Mouse (Mus musculus) gastrocnemius, postnatal 36 days (tissue): ENCODE data around the gene Eras. TPM values are rescaled to one million over a fixed set of nuclear protein-coding genes. Genes with fewer than 3 reads are reported as not detected.
"Not testable (repeated sequence)": the region's sequence is repeated elsewhere in the genome, so short reads cannot be mapped to it uniquely, and the experiment has no call there.

ENCODE experiments used
- DNase-seq, 2 experiments: peaks; one replicate each; pipeline ENCODE4 v3.0.0; 2022
- intact Hi-C: fragments of 180-260 bp; cut with DNase I; formaldehyde crosslinking; loops from one replicate; pipeline ENCODE4 v1.15.1; 2025
- total RNA-seq, 2 experiments: library from RNA; stranded (reverse); gene quantifications; 2 replicates each; pipeline ENCODE4 v1.2.3; 2021

Gene Eras
- total RNA-seq, 2 experiments from 2014 or later: not detected

DNA sequence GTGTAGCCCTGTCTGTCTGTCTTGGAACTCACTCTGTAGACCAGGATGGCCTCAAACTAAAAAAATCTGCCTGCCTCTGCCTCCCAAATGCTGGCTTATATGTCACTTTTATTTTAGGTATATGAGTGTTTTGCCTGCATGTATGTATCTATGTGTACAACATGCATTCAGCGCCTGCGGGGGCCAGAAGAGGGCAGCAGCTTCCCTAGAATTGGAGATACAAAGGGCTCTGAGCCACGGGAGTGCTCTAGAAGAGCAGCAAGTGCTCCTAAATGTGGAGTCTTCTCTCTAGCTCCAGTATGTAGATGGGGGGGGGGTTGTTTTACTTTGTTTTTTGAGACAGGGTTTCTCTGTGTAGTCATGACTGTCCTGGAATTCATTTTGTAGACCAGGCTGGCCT, 12.7 kb downstream of the Eras start:
- intact Hi-C loops, DNase-seq: not testable (repeated sequence)

DNA sequence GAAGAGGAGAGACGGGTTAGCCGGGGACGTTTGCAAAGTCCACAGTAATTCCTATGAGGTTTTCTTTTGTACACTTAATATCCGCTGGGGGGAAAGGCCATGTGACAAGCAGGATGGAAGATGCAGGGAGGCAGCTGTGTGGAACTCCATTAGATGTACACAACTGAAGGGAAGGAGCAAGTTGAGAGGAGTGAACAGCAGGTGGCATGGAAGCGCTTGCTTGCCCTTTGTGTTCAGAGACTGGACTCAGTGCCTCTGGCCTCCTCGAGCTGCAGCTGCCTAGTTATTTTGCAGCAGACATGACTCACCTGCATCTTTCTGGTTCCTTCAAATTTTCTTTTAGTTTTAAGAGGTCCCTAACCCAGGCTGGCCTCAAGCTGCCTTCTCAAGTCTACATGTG, 17.9 kb downstream of the Eras start:
- intact Hi-C loops: loop anchor here (5.0 kb wide), 1 partner anchor 107 kb away; the partner anchor contains the start of gene Glod5
- DNase-seq: no peak

DNA sequence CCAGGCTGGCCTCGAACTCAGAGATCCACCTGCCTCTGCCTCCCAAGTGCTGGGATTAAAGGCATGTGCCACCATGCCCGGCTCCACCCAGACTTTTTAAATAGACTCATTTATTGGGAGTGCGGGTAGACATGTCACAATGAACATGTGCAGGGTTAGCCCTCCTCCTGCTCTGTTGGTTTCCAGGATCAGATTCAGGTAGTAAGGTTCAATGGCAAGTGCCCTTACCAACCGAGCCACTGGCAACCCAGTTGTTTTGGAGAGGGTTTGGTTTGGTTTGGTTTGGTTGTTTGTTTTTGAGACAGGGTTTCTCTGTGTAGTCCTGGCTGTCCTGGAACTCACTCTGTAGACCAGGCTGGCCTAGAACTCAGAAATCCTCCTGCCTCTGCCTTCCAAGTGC, 19.2 kb downstream of the Eras start, which contains the start of gene Gm10490:
TSS of gene Gm10490 (plus strand) at position 301 of the 400 bp plus-strand sequence.
- DNase-seq, intact Hi-C loops: not testable (repeated sequence)

DNA sequence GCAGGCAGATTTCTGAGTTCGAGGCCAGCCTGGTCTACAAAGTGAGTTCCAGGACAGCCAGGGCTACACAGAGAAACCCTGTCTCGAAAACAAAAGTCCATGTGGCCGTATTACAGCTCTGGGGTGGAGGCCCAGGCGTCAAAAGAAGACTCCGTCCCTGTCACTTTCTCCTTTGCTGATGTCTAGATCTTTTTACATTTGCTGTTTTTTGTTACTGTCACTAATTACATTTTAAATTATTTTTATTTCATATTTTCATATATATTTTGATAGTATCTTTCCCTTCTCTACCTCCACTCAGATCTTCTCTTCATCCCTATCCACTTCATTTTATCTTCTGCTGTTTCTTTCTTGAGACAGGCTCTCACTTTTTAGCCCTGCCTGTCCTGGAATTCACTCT, 20.7 kb downstream of the Eras start, which contains the start of gene Gm10491:
TSS of gene Gm10491 (minus strand) at position 101 of the 400 bp plus-strand sequence.
- DNase-seq: no peak
- intact Hi-C loops: no loop called here

DNA sequence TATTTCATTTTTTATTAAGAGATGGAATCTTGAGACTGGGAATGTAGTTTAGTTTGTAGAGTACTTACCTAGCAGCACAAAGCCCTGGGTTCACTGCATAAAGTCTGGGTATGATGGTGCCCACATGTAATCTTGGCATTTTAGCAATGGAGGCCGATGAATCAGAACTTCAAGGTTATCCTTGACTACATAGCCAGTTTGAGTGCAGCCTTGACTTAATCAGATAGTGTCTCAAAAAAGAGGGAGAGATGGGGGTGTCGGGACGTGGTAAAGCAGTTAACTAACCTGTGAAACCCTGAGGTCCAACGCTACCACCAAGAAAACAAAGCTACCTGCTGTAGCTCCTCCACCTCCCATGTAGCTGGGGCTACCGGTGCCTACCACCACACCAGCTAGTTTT, 24.0 kb downstream of the Eras start:
- intact Hi-C loops: no loop called here
- no peak for DNase-seq

DNA sequence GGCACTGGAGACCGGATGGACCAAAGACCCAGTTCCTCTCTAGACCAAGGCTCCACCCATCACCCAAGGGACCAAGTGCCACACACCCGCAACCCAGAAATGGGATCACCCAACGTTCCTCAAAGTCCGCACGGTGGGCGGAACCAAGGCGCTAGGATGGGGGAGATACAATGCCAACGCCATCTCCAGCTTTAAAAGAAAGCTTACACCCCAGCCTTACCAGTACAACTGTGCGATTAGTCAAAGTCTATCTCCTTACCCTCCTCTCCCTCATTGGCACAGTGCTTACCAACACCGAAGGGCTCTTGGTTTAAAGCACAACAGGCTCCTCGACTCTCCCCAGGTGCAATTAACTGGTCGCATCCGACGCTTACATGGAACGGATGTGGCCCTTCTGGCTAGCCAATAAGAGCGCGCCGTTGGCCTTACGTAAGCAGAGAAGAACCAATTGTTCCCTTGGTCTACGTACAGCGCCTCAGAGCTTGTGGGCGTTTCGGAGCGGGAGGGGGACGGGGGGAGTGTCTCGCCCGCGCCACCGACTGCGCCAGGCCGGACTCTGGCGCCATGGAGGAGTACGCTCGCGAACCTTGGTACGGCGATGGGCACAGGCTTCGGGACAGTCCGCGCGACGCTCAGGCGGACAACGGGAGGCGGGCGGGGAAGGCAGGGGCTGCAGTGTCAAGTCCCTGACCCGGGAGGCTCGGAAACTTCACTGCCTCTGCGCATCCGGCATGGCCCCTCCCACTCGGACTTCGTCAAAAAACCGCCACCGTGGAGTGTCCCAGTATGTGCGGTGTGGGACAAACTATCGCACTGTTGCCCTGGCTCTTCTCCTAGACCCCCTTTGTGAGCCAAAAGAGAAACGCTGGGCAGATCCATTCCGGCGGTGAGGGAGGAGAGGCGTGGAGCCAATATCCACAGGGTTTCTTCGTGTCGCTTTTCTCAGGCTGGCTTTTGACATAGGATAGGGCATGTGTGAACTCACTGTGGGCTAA, 29.2 kb downstream of the Eras start, which contains the start of the genes Pqbp1 and Timm17b:
TSS of gene Pqbp1 (minus strand) at position 390 of the 995 bp plus-strand sequence.
TSS of gene Timm17b (plus strand) at position 478 of the 995 bp plus-strand sequence.
- intact Hi-C loops: no loop called here
- peak; percentile 65 to 80 for DNase-seq

DNA sequence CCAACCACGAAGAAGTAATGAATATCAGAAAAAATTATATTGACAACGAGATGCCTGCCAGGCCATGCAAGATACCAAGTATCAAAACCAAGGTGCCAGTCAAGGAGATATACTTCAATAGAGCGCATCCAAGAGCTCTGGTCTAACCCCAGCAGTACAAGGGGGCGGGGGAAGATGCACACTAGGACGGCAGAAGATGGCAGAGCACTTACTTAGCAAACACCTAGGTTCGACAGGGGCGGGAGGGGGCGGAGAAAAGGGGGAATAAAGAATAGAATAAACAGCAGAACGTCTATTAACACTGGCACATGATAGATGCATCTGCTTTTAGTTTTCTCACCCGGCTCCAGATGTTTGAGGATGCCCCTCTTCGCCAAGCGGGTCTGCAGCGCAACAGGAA, 30.2 kb downstream of the Eras start:
- intact Hi-C loops: no loop called here
- no peak for DNase-seq

DNA sequence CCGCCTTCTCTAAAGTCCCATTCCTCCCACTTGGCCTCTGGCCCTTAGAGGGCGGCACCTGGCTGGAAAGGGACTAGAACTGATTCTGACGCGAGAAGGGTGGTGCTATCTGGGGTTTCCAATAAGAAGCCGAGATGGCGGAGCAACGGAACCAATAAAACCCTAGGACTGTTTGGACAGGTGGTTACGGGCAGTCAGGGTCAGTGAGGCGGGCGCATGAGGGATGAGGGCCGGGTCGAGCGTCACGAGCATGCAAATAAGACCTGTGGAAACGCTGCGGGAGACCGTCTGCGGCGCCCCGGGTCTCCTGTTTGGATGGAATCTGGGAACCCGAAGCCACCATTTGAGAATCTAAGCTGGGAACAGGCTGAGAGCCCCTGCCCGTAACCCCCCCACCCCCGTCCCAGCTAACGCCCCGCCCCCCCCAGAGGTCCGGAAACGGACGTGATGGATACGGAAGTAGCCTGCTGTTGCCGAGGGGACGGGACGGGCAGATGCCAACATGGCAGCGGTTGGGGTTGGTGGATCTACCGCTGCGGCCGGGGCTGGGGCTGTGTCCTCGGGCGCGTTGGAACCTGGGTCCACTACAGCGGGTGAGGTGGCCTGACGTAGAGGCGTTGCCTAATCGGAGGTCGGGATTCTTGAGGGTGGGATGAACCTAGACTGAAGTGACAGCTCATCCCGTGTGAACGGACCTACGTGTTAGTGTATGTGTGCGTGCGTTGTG, 44.4 kb downstream of the Eras start, which contains the start of gene Slc35a2:
TSS of gene Slc35a2 (plus strand) at position 188 of the 727 bp plus-strand sequence.
- peak; percentile 74 to 84 for DNase-seq

DNA sequence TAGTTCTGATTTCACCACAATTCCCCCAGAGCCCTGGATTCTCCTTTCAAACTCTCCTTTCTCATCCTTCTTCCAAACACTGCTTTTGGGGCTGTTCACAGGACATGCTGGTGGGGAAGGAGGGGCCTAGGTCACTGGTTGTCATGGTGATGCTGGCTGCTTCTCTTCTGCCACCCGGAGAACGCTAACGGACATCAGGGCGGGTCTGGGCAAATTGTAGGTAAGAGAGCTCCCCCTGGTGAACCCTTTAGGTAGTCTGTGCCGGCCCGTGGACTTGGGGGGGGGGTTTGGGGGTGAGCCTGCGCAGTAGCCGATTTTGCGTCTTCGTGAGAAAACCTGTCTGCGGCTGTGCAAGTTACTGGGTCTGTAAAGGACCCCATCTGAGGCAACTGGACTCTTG, 48.6 kb downstream of the Eras start:
- intact Hi-C loops: no loop called here
- DNase-seq: peak; percentile 14 to 30

More for the DNA sequence above, 44.4 kb downstream of the Eras start, which contains the start of gene Slc35a2:
- intact Hi-C loops: no loop called here

DNA sequence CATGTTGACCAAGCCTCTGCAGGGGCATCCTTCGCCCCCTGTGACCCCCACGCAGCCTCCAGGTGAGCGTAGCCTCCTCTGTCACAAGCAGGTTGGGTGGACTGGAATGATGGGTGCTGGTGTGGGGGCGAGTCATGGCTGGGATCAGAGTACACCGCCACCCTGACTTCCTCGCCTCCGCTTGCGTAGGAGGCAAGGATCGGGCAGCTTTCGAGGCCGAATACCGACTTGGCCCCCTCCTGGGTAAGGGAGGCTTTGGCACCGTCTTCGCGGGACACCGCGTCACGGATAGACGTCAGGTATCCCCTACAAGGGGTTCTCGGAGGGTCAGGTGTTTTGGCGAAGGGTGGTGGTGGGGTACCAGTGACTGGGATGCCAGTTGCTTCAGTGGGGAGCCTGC, 49.9 kb downstream of the Eras start:
- DNase-seq: no peak
- intact Hi-C loops: no loop called here

DNA sequence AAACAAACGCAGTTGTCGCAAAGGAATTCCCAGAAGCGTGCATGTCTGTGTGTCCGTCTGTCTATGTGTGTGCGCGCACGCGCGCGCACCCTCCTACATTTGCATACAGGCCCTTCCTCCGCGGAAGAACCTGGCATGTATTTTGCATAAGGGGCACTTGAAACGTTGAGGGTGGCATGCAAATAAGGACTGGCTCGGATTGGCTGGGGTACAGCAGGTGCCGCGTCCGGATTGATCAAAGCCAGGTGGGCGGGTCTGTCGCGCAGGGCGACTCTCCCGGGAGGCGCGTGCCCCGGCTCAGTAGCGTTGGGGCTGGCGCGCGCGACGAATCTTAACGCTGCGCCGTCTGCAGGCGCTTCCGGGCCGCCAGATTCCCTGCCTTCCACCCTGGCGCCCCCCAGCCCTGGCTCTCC, 50.4 kb downstream of the Eras start, which contains the start of gene Pim2:
TSS of gene Pim2 (plus strand) at position 256 of the 413 bp plus-strand sequence.
- peak; percentile 40 to 50 for DNase-seq
- intact Hi-C loops: no loop called here

Other genes starting within 250 kb of the Eras start
- gene Magix, start 247.4 kb downstream of the Eras start, total RNA-seq: 10 to 100 TPM; 18.8 to 20.6 TPM
- gene Gpkow, start 231.5 kb downstream of the Eras start, total RNA-seq: 10 to 100 TPM; 11.2 to 12.9 TPM
- 10 to 100 TPM; 27.2 to 32.0 TPM for gene Wdr45, start 214.3 kb downstream of the Eras start, total RNA-seq
- not detected for gene Gm45208, start 206.4 kb downstream of the Eras start, total RNA-seq
- gene Praf2, start 200.2 kb downstream of the Eras start, total RNA-seq: 1 to 10 TPM; 3.8 to 4.9 TPM
- gene Ccdc120, start 177.7 kb downstream of the Eras start, total RNA-seq: 1 to 10 TPM in 1 of 2 experiments, under 1 TPM in 1; 0.81 to 1.2 TPM
- gene Tfe3, start 166.0 kb downstream of the Eras start, total RNA-seq: 1 to 10 TPM; 8.0 to 8.1 TPM
- gene Gripap1, start 138.8 kb downstream of the Eras start, total RNA-seq: 10 to 100 TPM; 17.3 to 19.2 TPM
- under 1 TPM; 0.15 to 0.20 TPM for gene Kcnd1, start 106.3 kb downstream of the Eras start, total RNA-seq
- 10 to 100 TPM; 14.6 to 16.6 TPM for gene Otud5, start 87.2 kb downstream of the Eras start, total RNA-seq
- gene Pim2, start 50.3 kb downstream of the Eras start, total RNA-seq: 1 to 10 TPM in 1 of 2 experiments, under 1 TPM in 1; 0.99 to 1.8 TPM
- gene Slc35a2, start 44.6 kb downstream of the Eras start, total RNA-seq: 1 to 10 TPM; 8.4 to 8.8 TPM
- 10 to 100 TPM; 21.2 to 22.0 TPM for gene Pqbp1, start 29.3 kb downstream of the Eras start, total RNA-seq
- gene Timm17b, start 29.2 kb downstream of the Eras start, total RNA-seq: 10 to 100 TPM; 35.3 to 39.1 TPM
- gene Gm10491, start 20.8 kb downstream of the Eras start, total RNA-seq: not detected
- not detected for gene Gm10490, start 19.1 kb downstream of the Eras start, total RNA-seq
- gene Pcsk1n, start 8.8 kb downstream of the Eras start, total RNA-seq: not detected
- gene Hdac6, start 19.3 kb upstream of the Eras start, total RNA-seq: 1 to 10 TPM; 4.3 to 4.9 TPM
- not detected for gene Gata1, start 49.5 kb upstream of the Eras start, total RNA-seq
- not detected for gene Glod5, start 89.9 kb upstream of the Eras start, total RNA-seq
- 1 to 10 TPM; 3.9 to 5.7 TPM for gene Suv39h1, start 146.2 kb upstream of the Eras start, total RNA-seq
- under 1 TPM; 0.39 to 0.64 TPM for gene Was, start 161.9 kb upstream of the Eras start, total RNA-seq
- 10 to 100 TPM; 12.3 TPM for gene Wdr13, start 204.3 kb upstream of the Eras start, total RNA-seq
- 10 to 100 TPM; 56.4 to 78.2 TPM for gene Rbm3, start 217.3 kb upstream of the Eras start, total RNA-seq
- gene Tbc1d25, start 247.6 kb upstream of the Eras start, total RNA-seq: 1 to 10 TPM; 3.0 to 3.6 TPM